In genomic region chr14:118194219-118194914, GRCm38 (mm10) we compare ENCODE assay signal across 19 mouse cellular contexts. TPM values are rescaled to one million over a fixed set of nuclear protein-coding genes. Genes with fewer than 3 reads are reported as not detected.
DNase-seq lines count a peak whose midpoint lies in the region; ATAC-seq and TF ChIP-seq lines count a peak whose summit lies in the region.
"Had no signal": no experiment of that assay in that cellular context is flagged by ENCODE, and none has a peak within 500 bp of the region (broad histone marks: within the 10 kb centered on the region; RNA-seq: fewer than 3 reads in every experiment).

No protein-coding gene starts in this region.

- H3K36me3 ChIP-seq in hindbrain, embryonic 14.5 days (replicated peaks; ENCODE audit: control insufficient read depth, insufficient read depth) = no peaks in the 10 kb centered on the region
- no peaks in the 10 kb centered on the region for H3K36me3 ChIP-seq in hindbrain, embryonic 13.5 days
- peaks cover 0 to 10% of the 10 kb centered on the region in 2 experiments; a peak in 2 of 4 replicates for H3K36me3 ChIP-seq in MEL (ENCODE audit: control insufficient read depth in 1 of 2, insufficient read depth in 2 of 2, low read length in 2 of 2)
- no peaks in the 10 kb centered on the region for H3K36me3 ChIP-seq in forebrain, embryonic 16.5 days (ENCODE audit: control insufficient read depth, insufficient read depth)
- H3K36me3 ChIP-seq in midbrain, embryonic 10.5 days = no peaks in the 10 kb centered on the region
- H3K36me3 ChIP-seq in intestine, postnatal 0 days (ENCODE audit: control insufficient read depth, insufficient read depth) = no peaks in the 10 kb centered on the region
- H3K36me3 ChIP-seq: embryonic facial prominence, embryonic 12.5 days; heart, embryonic 15.5 days; intestine, embryonic 15.5 days had no signal

- no peaks in the 10 kb centered on the region for H3K4me1 ChIP-seq in hindbrain, embryonic 14.5 days (replicated peaks; ENCODE audit: control insufficient read depth, insufficient read depth, low read length)
- peaks cover 13% of the 10 kb centered on the region; the same call in 1 of the 2 replicates for H3K4me1 ChIP-seq in hindbrain, embryonic 13.5 days (replicated peaks)
- H3K4me1 ChIP-seq in MEL (ENCODE audit: control insufficient read depth in 1 of 2, insufficient read depth in 2 of 2, low read length in 2 of 2) = peaks cover 5 to 9% of the 10 kb centered on the region in 2 experiments; a peak in 3 of 4 replicates
- peaks cover 16% of the 10 kb centered on the region for H3K4me1 ChIP-seq in forebrain, embryonic 16.5 days (replicated peaks; ENCODE audit: control insufficient read depth, insufficient read depth, low read length)
- H3K4me1 ChIP-seq in midbrain, embryonic 10.5 days = peaks cover 36% of the 10 kb centered on the region
- no peaks in the 10 kb centered on the region for H3K4me1 ChIP-seq in intestine, postnatal 0 days (replicated peaks; ENCODE audit: control insufficient read depth, insufficient read depth, low read length)
- H3K4me1 ChIP-seq: embryonic facial prominence, embryonic 12.5 days; heart, embryonic 15.5 days; intestine, embryonic 15.5 days had no signal

- 52% methylated on average over 13 of the region's 13 CpGs for WGBS in hindbrain, embryonic 14.5 days
- WGBS in hindbrain, embryonic 13.5 days = 50% methylated on average over 13 of the region's 13 CpGs
- WGBS in forebrain, embryonic 16.5 days = 40% methylated on average over 13 of the region's 13 CpGs
- WGBS in midbrain, embryonic 10.5 days = 50% methylated on average over 13 of the region's 13 CpGs
- WGBS in intestine, postnatal 0 days = 57% methylated on average over 13 of the region's 13 CpGs

- TF ChIP-seq POLR2A in MEL (IDR thresholded peaks at IDR 0.05; ENCODE audit: control insufficient read depth in 1 of 2, insufficient read depth in 1 of 2, low read depth in 1 of 2, low read length in 2 of 2, poor library complexity in 1 of 2) = no peak

- no peaks in the 10 kb centered on the region for H3K9me3 ChIP-seq in hindbrain, embryonic 14.5 days (ENCODE audit: control insufficient read depth, low read length)
- no peaks in the 10 kb centered on the region for H3K9me3 ChIP-seq in hindbrain, embryonic 13.5 days
- no peaks in the 10 kb centered on the region for H3K9me3 ChIP-seq in MEL (replicated peaks; ENCODE audit: insufficient read depth, low read length)
- no peaks in the 10 kb centered on the region for H3K9me3 ChIP-seq in forebrain, embryonic 16.5 days (ENCODE audit: control insufficient read depth, low read length)
- H3K9me3 ChIP-seq in midbrain, embryonic 10.5 days (replicated peaks) = no peaks in the 10 kb centered on the region
- no peaks in the 10 kb centered on the region for H3K9me3 ChIP-seq in intestine, postnatal 0 days (ENCODE audit: control insufficient read depth)
- H3K9me3 ChIP-seq: embryonic facial prominence, embryonic 12.5 days; heart, embryonic 15.5 days; intestine, embryonic 15.5 days had no signal

- H3K27ac ChIP-seq in hindbrain, embryonic 14.5 days = no peak overlapping the region
- H3K27ac ChIP-seq in hindbrain, embryonic 13.5 days = no peak overlapping the region
- peak overlapping the region; percentile 20 for H3K27ac ChIP-seq in MEL (ENCODE audit: control insufficient read depth, low read depth, low read length)
- H3K27ac ChIP-seq in forebrain, embryonic 16.5 days (ENCODE audit: low read length) = no peak overlapping the region
- peak overlapping the region; percentile 57; the same call in 1 of the 2 replicates for H3K27ac ChIP-seq in midbrain, embryonic 10.5 days (replicated peaks)
- H3K27ac ChIP-seq in intestine, postnatal 0 days (ENCODE audit: low read depth, low read length) = no peak overlapping the region
- no peak overlapping the region for H3K27ac ChIP-seq in left cerebral cortex, adult 2 months
- H3K27ac ChIP-seq: embryonic facial prominence, embryonic 12.5 days; heart, embryonic 15.5 days; intestine, embryonic 15.5 days; kidney, postnatal 0 days had no signal

- intact Hi-C loops in left cerebral cortex, adult 2 months (cut with DNase I) = no loop called here

- TF ChIP-seq RAD21 in MEL (IDR thresholded peaks at IDR 0.05; ENCODE audit: low read depth, low read length) = no peak

- DNase-seq in hindbrain, embryonic 14.5 days (ENCODE audit: low spot score) = no peak
- DNase-seq in MEL (ENCODE audit: low read depth, low spot score) = peak; percentile 63
- no peak for DNase-seq in midbrain, embryonic 10.5 days (ENCODE audit: low spot score)
- DNase-seq in cerebellum, adult 18-20 months = no peak
- DNase-seq in left cerebral cortex, adult 2 months (ENCODE audit: extremely low spot score in 1 of 2, low spot score in 2 of 2) = no peak
- DNase-seq: adrenal gland, postnatal 14 days; cerebellum, postnatal 25 days; layer of hippocampus, adult 9-11 months; left cerebral cortex, postnatal 4 days; thymus, adult 2 months had no signal

- H3K4me3 ChIP-seq in hindbrain, embryonic 14.5 days (replicated peaks; ENCODE audit: low read length) = no peak overlapping the region
- no peak overlapping the region for H3K4me3 ChIP-seq in hindbrain, embryonic 13.5 days
- peak overlapping the region; percentile 13 to 36 for H3K4me3 ChIP-seq in MEL (ENCODE audit: control insufficient read depth in 1 of 2, insufficient read depth in 1 of 2, low read depth in 2 of 2, low read length in 2 of 2)
- no peak overlapping the region for H3K4me3 ChIP-seq in forebrain, embryonic 16.5 days (replicated peaks; ENCODE audit: low read length)
- peak overlapping the region; percentile 21; the same call in 1 of the 2 replicates for H3K4me3 ChIP-seq in midbrain, embryonic 10.5 days
- no peak overlapping the region for H3K4me3 ChIP-seq in intestine, postnatal 0 days (ENCODE audit: low read depth, low read length)
- H3K4me3 ChIP-seq in left cerebral cortex, adult 2 months = no peak overlapping the region
- H3K4me3 ChIP-seq: embryonic facial prominence, embryonic 12.5 days; heart, embryonic 15.5 days; intestine, embryonic 15.5 days had no signal

- H3K4me2 ChIP-seq in hindbrain, embryonic 14.5 days (replicated peaks) = peak overlapping the region; percentile 28
- H3K4me2 ChIP-seq in hindbrain, embryonic 13.5 days = no peak overlapping the region
- peak overlapping the region; percentile 40 for H3K4me2 ChIP-seq in forebrain, embryonic 16.5 days (ENCODE audit: low read length)
- no peak overlapping the region for H3K4me2 ChIP-seq in intestine, postnatal 0 days (replicated peaks; ENCODE audit: low read depth)
- H3K4me2 ChIP-seq: embryonic facial prominence, embryonic 12.5 days; heart, embryonic 15.5 days; intestine, embryonic 15.5 days had no signal

- H3K79me2 ChIP-seq in MEL (ENCODE audit: control insufficient read depth, insufficient read depth, low read length, poor library complexity) = no peaks in the 10 kb centered on the region

- peak; percentile 71 to 81 for TF ChIP-seq EP300 in MEL (IDR thresholded peaks at IDR 0.05; ENCODE audit: low read depth in 1 of 2, low read length in 2 of 2)

- 0 out of 2 replicates have a peak, but pooled peaks cover 7% of the 10 kb centered on the region for H3K27me3 ChIP-seq in hindbrain, embryonic 14.5 days (ENCODE audit: control insufficient read depth, insufficient read depth, low read length)
- H3K27me3 ChIP-seq in hindbrain, embryonic 13.5 days = peaks cover 19% of the 10 kb centered on the region
- no peaks in the 10 kb centered on the region for H3K27me3 ChIP-seq in MEL (ENCODE audit: control insufficient read depth in 1 of 2, insufficient read depth in 2 of 2, low read length in 2 of 2)
- H3K27me3 ChIP-seq in forebrain, embryonic 16.5 days (replicated peaks; ENCODE audit: control insufficient read depth, insufficient read depth, low read length) = peaks cover 14% of the 10 kb centered on the region
- H3K27me3 ChIP-seq in midbrain, embryonic 10.5 days (ENCODE audit: low read depth, poor library complexity, severe bottlenecking) = peaks cover 56% of the 10 kb centered on the region
- peaks cover 14% of the 10 kb centered on the region; the same call in 1 of the 2 replicates for H3K27me3 ChIP-seq in intestine, postnatal 0 days (replicated peaks; ENCODE audit: control insufficient read depth, insufficient read depth, low read length)
- H3K27me3 ChIP-seq: intestine, embryonic 15.5 days had no signal

- ATAC-seq in hindbrain, embryonic 14.5 days (ENCODE audit: low FRiP score) = no peak
- ATAC-seq in hindbrain, embryonic 13.5 days (ENCODE audit: low FRiP score) = no peak
- peak; percentile 34 for ATAC-seq in forebrain, embryonic 16.5 days
- ATAC-seq in intestine, postnatal 0 days = no peak
- ATAC-seq: intestine, embryonic 15.5 days; lung, postnatal 0 days had no signal

- 0 out of 2 replicates have a peak overlapping the region, but pooled peaks have one; percentile 4 for H3K9ac ChIP-seq in hindbrain, embryonic 14.5 days
- H3K9ac ChIP-seq in hindbrain, embryonic 13.5 days = no peak overlapping the region
- H3K9ac ChIP-seq in MEL (ENCODE audit: control insufficient read depth, low read depth, low read length, poor library complexity, severe bottlenecking) = peak overlapping the region; percentile 3
- H3K9ac ChIP-seq in forebrain, embryonic 16.5 days (replicated peaks; ENCODE audit: low read depth, low read length) = no peak overlapping the region
- H3K9ac ChIP-seq in intestine, postnatal 0 days (ENCODE audit: low read depth, low read length) = no peak overlapping the region
- H3K9ac ChIP-seq: embryonic facial prominence, embryonic 12.5 days; heart, embryonic 15.5 days; intestine, embryonic 15.5 days had no signal

- no peak for TF ChIP-seq CTCF in MEL (IDR thresholded peaks at IDR 0.05 in 2 of 3, conservative IDR thresholded peaks at IDR 0.05 in 1 of 3; ENCODE audit: control insufficient read depth in 1 of 3, insufficient read depth in 1 of 3, low read depth in 2 of 3, low read length in 3 of 3, poor library complexity in 1 of 3, severe bottlenecking in 1 of 3)
- TF ChIP-seq CTCF in intestine, postnatal 0 days (IDR thresholded peaks at IDR 0.05; ENCODE audit: low read depth) = no peak
- TF ChIP-seq CTCF in left cerebral cortex, adult 2 months (IDR thresholded peaks at IDR 0.05) = no peak

RNA-seq across cellular contexts. Expression of gene Sox21, which starts 42.5 kb away (rescaled TPM):
- 5.9 and 9.3 TPM in 2 replicates for polyA plus RNA-seq in hindbrain, embryonic 14.5 days (2014; fragmentation: Nextera tagmentation; extraction: Ambion mirVana)
- 6.7 and 6.9 TPM in 2 replicates for polyA plus RNA-seq in hindbrain, embryonic 13.5 days (2015; fragmentation: Nextera tagmentation; extraction: Ambion mirVana)
- not detected in 2 replicates for total RNA-seq in MEL (2012; rRNA removed)
- not detected for polyA plus RNA-seq in MEL (2012; ENCODE audit: insufficient read depth in 1 of 2, insufficient read length in 2 of 2, low read depth in 1 of 2, low replicate concordance in 2 of 2, missing spikeins in 1 of 2)
- polyA plus RNA-seq in forebrain, embryonic 16.5 days (2015; fragmentation: Nextera tagmentation; extraction: Ambion mirVana) = 4.8 and 5.9 TPM in 2 replicates
- polyA plus RNA-seq in midbrain, embryonic 10.5 days (2016; fragmentation: Nextera tagmentation; extraction: Ambion mirVana) = 11.1 and 12.3 TPM in 2 replicates
- polyA plus RNA-seq in intestine, postnatal 0 days (2015; fragmentation: Nextera tagmentation; extraction: Ambion mirVana) = 0.07 and 0.13 TPM in 2 replicates
- 10 to 100 TPM in 1 of 2 experiments, 1 to 10 TPM in 1; 10.0 to 10.6 TPM for total RNA-seq in left cerebral cortex, adult 2 months (2021)
- total RNA-seq: adrenal gland, postnatal 14 days; monocyte, adult 5-6 weeks had no signal
- polyA plus RNA-seq: heart, embryonic 15.5 days; kidney, postnatal 0 days had no signal

RNA-seq across cellular contexts. Expression of gene Gpr180, which starts 57.4 kb away (rescaled TPM):
- 47.5 and 51.7 TPM in 2 replicates for polyA plus RNA-seq in hindbrain, embryonic 14.5 days (2014; fragmentation: Nextera tagmentation; extraction: Ambion mirVana)
- polyA plus RNA-seq in hindbrain, embryonic 13.5 days (2015; fragmentation: Nextera tagmentation; extraction: Ambion mirVana) = 36.2 and 39.8 TPM in 2 replicates
- 10.9 and 14.8 TPM in 2 replicates for total RNA-seq in MEL (2012; rRNA removed)
- 10 to 100 TPM in 1 of 2 experiments, not detected in 1; 12.6 TPM for polyA plus RNA-seq in MEL (2012; ENCODE audit: insufficient read depth in 1 of 2, insufficient read length in 2 of 2, low read depth in 1 of 2, low replicate concordance in 2 of 2, missing spikeins in 1 of 2)
- polyA plus RNA-seq in forebrain, embryonic 16.5 days (2015; fragmentation: Nextera tagmentation; extraction: Ambion mirVana) = 32.7 and 33.5 TPM in 2 replicates
- 35.8 and 38.5 TPM in 2 replicates for polyA plus RNA-seq in midbrain, embryonic 10.5 days (2016; fragmentation: Nextera tagmentation; extraction: Ambion mirVana)
- 27.2 and 27.5 TPM in 2 replicates for polyA plus RNA-seq in intestine, postnatal 0 days (2015; fragmentation: Nextera tagmentation; extraction: Ambion mirVana)
- total RNA-seq in left cerebral cortex, adult 2 months (2021) = 10 to 100 TPM; 28.9 to 32.6 TPM

Comparison
In these comparisons a context has a peak if more than half of its experiments do, and no peak if none do; other contexts are left out.
1. H3K4me2 ChIP-seq: peak in hindbrain, embryonic 14.5 days (single experiment) and forebrain, embryonic 16.5 days (single experiment); none in hindbrain, embryonic 13.5 days (single experiment) and intestine, postnatal 0 days (single experiment).
2. H3K9ac ChIP-seq: peak in hindbrain, embryonic 14.5 days (single experiment) and MEL (single experiment); none in hindbrain, embryonic 13.5 days (single experiment), forebrain, embryonic 16.5 days (single experiment) and intestine, postnatal 0 days (single experiment).
3. H3K27ac ChIP-seq: peak in MEL (single experiment) and midbrain, embryonic 10.5 days (single experiment); none in hindbrain, embryonic 14.5 days (single experiment), hindbrain, embryonic 13.5 days (single experiment), forebrain, embryonic 16.5 days (single experiment), intestine, postnatal 0 days (single experiment) and left cerebral cortex, adult 2 months (single experiment).
4. H3K4me3 ChIP-seq: peak in MEL (2 of 2) and midbrain, embryonic 10.5 days (single experiment); none in hindbrain, embryonic 14.5 days (single experiment), hindbrain, embryonic 13.5 days (single experiment), forebrain, embryonic 16.5 days (single experiment), intestine, postnatal 0 days (single experiment) and left cerebral cortex, adult 2 months (single experiment).